Mouse (Mus musculus): Measurements from ENCODE around the gene Hs3st5.

DNA sequence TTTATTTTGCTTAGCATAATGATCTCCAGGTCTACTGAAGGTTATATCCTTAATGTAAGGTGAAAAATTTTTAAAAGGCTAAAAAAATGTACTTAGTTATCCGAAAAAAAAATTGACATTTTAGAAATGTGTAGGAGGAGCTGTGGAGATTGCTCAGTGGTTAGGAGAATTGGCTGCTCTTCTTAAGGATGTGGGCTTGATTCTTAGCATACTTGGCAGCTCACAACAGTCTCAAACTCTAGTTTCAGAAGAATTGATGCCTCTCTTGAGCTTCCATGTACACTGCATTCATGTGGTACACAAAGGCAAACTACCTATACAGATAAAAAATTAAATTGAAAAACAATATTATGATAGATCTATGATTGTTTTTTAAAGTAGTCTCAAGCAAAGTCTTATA, 125.1 kb downstream of the Hs3st5 start:
- TF ChIP-seq CTCF (IDR thresholded peaks at IDR 0.05; ENCODE audit: low read depth) (no peak), EP300 (IDR thresholded peaks at IDR 0.05; ENCODE audit: low read depth) (no peak)

Measured in liver, embryonic 14.5 days (tissue).